Mouse (Mus musculus): Measurements from ENCODE around the gene Limk1. TPM values are rescaled to one million over a fixed set of nuclear protein-coding genes. Genes with fewer than 3 reads are reported as not detected.

The Limk1 gene
- total and polyA plus RNA-seq, 3 experiments: 1.3 to 1.5 (median 1.5) TPM

GRCm38 (mm10) chr5:134613727-134614126, 74.7 kb downstream of the Limk1 start:
- Histone ChIP-seq H3K27me3 (ENCODE audit: insufficient read depth, low read length) (peaks cover 8% of the 10 kb centered on the region; the same call in 1 of the 2 replicates), H3K4me3 (ENCODE audit: low read depth, low read length) (no peak overlapping the region), H3K4me1 (ENCODE audit: insufficient read depth, low read depth, low read length) (peaks cover 19% of the 10 kb centered on the region), H3K36me3 (replicated peaks) (peaks cover 50% of the 10 kb centered on the region), H3K9me3 (replicated peaks) (no peaks in the 10 kb centered on the region)
- DNase-seq (ENCODE audit: low spot score) (no peak), ATAC-seq (ENCODE audit: extremely low read depth, insufficient number of reproducible peaks, low FRiP score, poor library complexity, severe bottlenecking) (no peak)
- TF ChIP-seq TAL1 (conservative IDR thresholded peaks at IDR 0.05; ENCODE audit: low read depth, low read length): no peak
- TF ChIP-seq GATA1 (IDR thresholded peaks at IDR 0.05; ENCODE audit: borderline replicate concordance, low read length): no peak
- no peak for TF ChIP-seq CTCF (IDR thresholded peaks at IDR 0.05; ENCODE audit: low read depth, low read length)
- no peak for TF ChIP-seq GATA2 (IDR thresholded peaks at IDR 0.05; ENCODE audit: borderline replicate concordance, low read depth, low read length)
- no peak for TF ChIP-seq POLR2AphosphoS5 (IDR thresholded peaks at IDR 0.05; ENCODE audit: insufficient replicate concordance, low read depth, low read length)

- ATAC-seq (ENCODE audit: extremely low read depth, insufficient number of reproducible peaks, low FRiP score, poor library complexity, severe bottlenecking) (no peak), DNase-seq (ENCODE audit: low spot score) (no peak)
- peaks cover 13% of the 10 kb centered on the region; the same call in 1 of the 2 replicates for H3K27me3 ChIP-seq (ENCODE audit: insufficient read depth, low read length)
- H3K9me3 ChIP-seq (replicated peaks): no peaks in the 10 kb centered on the region
- H3K4me1 ChIP-seq (ENCODE audit: insufficient read depth, low read depth, low read length): peaks cover 31% of the 10 kb centered on the region
- H3K4me3 ChIP-seq (ENCODE audit: low read depth, low read length): no peak overlapping the region
- peaks cover 33% of the 10 kb centered on the region for H3K36me3 ChIP-seq (replicated peaks)
- no peak for TF ChIP-seq GATA1 (IDR thresholded peaks at IDR 0.05; ENCODE audit: borderline replicate concordance, low read length)
- TF ChIP-seq GATA2 (IDR thresholded peaks at IDR 0.05; ENCODE audit: borderline replicate concordance, low read depth, low read length): no peak
Measured at GRCm38 (mm10) chr5:134611810-134612521, 76.4 kb downstream of the Limk1 start.

- no peak for TF ChIP-seq POLR2AphosphoS5 (IDR thresholded peaks at IDR 0.05; ENCODE audit: insufficient replicate concordance, low read depth, low read length)
- TF ChIP-seq GATA2 (IDR thresholded peaks at IDR 0.05; ENCODE audit: borderline replicate concordance, low read depth, low read length): no peak
- no peak for TF ChIP-seq TAL1 (conservative IDR thresholded peaks at IDR 0.05; ENCODE audit: low read depth, low read length)
- no peak for TF ChIP-seq GATA1 (IDR thresholded peaks at IDR 0.05; ENCODE audit: borderline replicate concordance, low read length)
- no peak for TF ChIP-seq CTCF (IDR thresholded peaks at IDR 0.05; ENCODE audit: low read depth, low read length)
- H3K9me3 ChIP-seq (replicated peaks): no peaks in the 10 kb centered on the region
- H3K4me3 ChIP-seq (ENCODE audit: low read depth, low read length): no peak overlapping the region
- peaks cover 19% of the 10 kb centered on the region for H3K36me3 ChIP-seq (replicated peaks)
- DNase-seq (ENCODE audit: low spot score) (no peak), ATAC-seq (ENCODE audit: extremely low read depth, insufficient number of reproducible peaks, low FRiP score, poor library complexity, severe bottlenecking) (no peak)
- H3K4me1 ChIP-seq (ENCODE audit: insufficient read depth, low read depth, low read length): peaks cover 40% of the 10 kb centered on the region
- peaks cover 18% of the 10 kb centered on the region; the same call in 1 of the 2 replicates for H3K27me3 ChIP-seq (ENCODE audit: insufficient read depth, low read length)
Measured at GRCm38 (mm10) chr5:134609916-134610643, 78.3 kb downstream of the Limk1 start.

DNA sequence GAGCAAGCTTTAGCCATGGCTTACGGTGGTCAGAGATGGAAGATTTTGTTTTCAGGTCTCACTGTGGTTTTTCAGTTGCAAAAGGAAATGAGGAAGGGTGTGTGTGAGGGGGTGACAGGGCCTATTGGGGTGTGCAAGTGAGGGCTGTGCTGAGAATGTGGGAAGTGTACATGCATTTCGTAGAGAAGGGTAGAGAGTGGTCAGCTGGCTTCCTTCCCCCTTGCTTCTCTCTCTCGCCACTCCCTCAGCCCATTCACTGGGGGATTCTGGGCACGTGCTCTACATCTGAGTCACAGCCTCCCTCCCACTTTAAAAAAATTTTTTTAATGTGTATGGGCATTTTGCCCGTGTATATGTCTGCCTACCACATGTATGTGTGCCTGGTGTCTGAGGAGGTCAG, 81.3 kb downstream of the Limk1 start:
- no peak for TF ChIP-seq GATA1 (IDR thresholded peaks at IDR 0.05; ENCODE audit: borderline replicate concordance, low read length)
- no peak for TF ChIP-seq CTCF (IDR thresholded peaks at IDR 0.05; ENCODE audit: low read depth, low read length)
- no peak for TF ChIP-seq TAL1 (conservative IDR thresholded peaks at IDR 0.05; ENCODE audit: low read depth, low read length)
- TF ChIP-seq POLR2AphosphoS5 (IDR thresholded peaks at IDR 0.05; ENCODE audit: insufficient replicate concordance, low read depth, low read length): no peak
- no peak for TF ChIP-seq GATA2 (IDR thresholded peaks at IDR 0.05; ENCODE audit: borderline replicate concordance, low read depth, low read length)
- DNase-seq (ENCODE audit: low spot score) (no peak), ATAC-seq (ENCODE audit: extremely low read depth, insufficient number of reproducible peaks, low FRiP score, poor library complexity, severe bottlenecking) (peak; percentile 69)
- H3K9me3 ChIP-seq (replicated peaks): no peaks in the 10 kb centered on the region
- H3K36me3 ChIP-seq (replicated peaks): peaks cover 2% of the 10 kb centered on the region
- no peak overlapping the region for H3K4me3 ChIP-seq (ENCODE audit: low read depth, low read length)
- peaks cover 34% of the 10 kb centered on the region; the same call in 1 of the 2 replicates for H3K27me3 ChIP-seq (ENCODE audit: insufficient read depth, low read length)
- peaks cover 32% of the 10 kb centered on the region for H3K4me1 ChIP-seq (ENCODE audit: insufficient read depth, low read depth, low read length)

DNA sequence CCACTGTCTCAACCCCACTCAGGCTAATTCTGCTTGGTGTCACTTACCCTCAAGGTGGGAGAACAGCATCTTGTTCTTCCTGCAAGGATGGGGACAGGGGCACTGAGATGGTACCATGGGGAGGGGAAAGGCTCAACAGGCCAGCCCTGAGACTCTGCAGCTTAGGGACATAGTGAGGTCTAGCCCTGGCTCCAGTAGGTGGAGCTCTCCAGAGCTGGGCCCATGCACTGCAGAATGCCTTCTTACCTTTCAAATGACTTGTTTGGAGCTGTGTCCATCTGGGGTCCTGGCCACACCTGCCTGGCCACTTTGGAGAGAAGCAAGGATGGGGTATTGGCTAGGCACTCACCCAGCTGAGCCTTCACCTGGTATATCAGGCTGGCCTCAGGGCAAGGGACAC, 82.1 kb downstream of the Limk1 start:
- TF ChIP-seq GATA2 (IDR thresholded peaks at IDR 0.05; ENCODE audit: borderline replicate concordance, low read depth, low read length) (no peak), CTCF (IDR thresholded peaks at IDR 0.05; ENCODE audit: low read depth, low read length) (no peak), POLR2AphosphoS5 (IDR thresholded peaks at IDR 0.05; ENCODE audit: insufficient replicate concordance, low read depth, low read length) (no peak), TAL1 (conservative IDR thresholded peaks at IDR 0.05; ENCODE audit: low read depth, low read length) (no peak), GATA1 (IDR thresholded peaks at IDR 0.05; ENCODE audit: borderline replicate concordance, low read length) (no peak)
- no peak for ATAC-seq (ENCODE audit: extremely low read depth, insufficient number of reproducible peaks, low FRiP score, poor library complexity, severe bottlenecking)
- peaks cover 34% of the 10 kb centered on the region; the same call in 1 of the 2 replicates for H3K27me3 ChIP-seq (ENCODE audit: insufficient read depth, low read length)
- H3K4me1 ChIP-seq (ENCODE audit: insufficient read depth, low read depth, low read length): peaks cover 28% of the 10 kb centered on the region
- no peaks in the 10 kb centered on the region for H3K9me3 ChIP-seq (replicated peaks)
- no peak overlapping the region for H3K4me3 ChIP-seq (ENCODE audit: low read depth, low read length)
- DNase-seq (ENCODE audit: low spot score): no peak
- H3K36me3 ChIP-seq (replicated peaks): peaks cover 2% of the 10 kb centered on the region

Other genes with a start within 250 kb of the Limk1 start
- not detected in 2 replicates for gene Gtf2ird1, start 231.9 kb downstream of the Limk1 start, total RNA-seq (2014; fragmentation: Nextera tagmentation)
- 1.6 and 2.2 TPM in 2 replicates for gene Gtf2ird1, start 231.9 kb downstream of the Limk1 start, total RNA-seq (2017)
- 1.5 TPM in 2 replicates for gene Gtf2ird1, start 231.9 kb downstream of the Limk1 start, polyA plus RNA-seq (2012)
- 0.53 TPM in 1 of 2 replicates, not detected in the other for gene Clip2, start 136.2 kb downstream of the Limk1 start, total RNA-seq (2014; fragmentation: Nextera tagmentation)
- 0.12 and 0.38 TPM in 2 replicates for gene Clip2, start 136.2 kb downstream of the Limk1 start, total RNA-seq (2017)
- 0.28 and 0.33 TPM in 2 replicates for gene Clip2, start 136.2 kb downstream of the Limk1 start, polyA plus RNA-seq (2012)
- gene Syna, start 128.4 kb downstream of the Limk1 start, total RNA-seq (2014; fragmentation: Nextera tagmentation): not detected in 2 replicates
- 0.11 TPM in 1 of 2 replicates, not detected in the other for gene Syna, start 128.4 kb downstream of the Limk1 start, total RNA-seq (2017)
- not detected in 2 replicates for gene Syna, start 128.4 kb downstream of the Limk1 start, polyA plus RNA-seq (2012)
- gene Rfc2, start 107.2 kb downstream of the Limk1 start, total RNA-seq (2014; fragmentation: Nextera tagmentation): 230 and 241 TPM in 2 replicates
- 259 and 301 TPM in 2 replicates for gene Rfc2, start 107.2 kb downstream of the Limk1 start, total RNA-seq (2017)
- gene Rfc2, start 107.2 kb downstream of the Limk1 start, polyA plus RNA-seq (2012): 72.9 and 85.2 TPM in 2 replicates
- gene Lat2, start 73.6 kb downstream of the Limk1 start, total RNA-seq (2014; fragmentation: Nextera tagmentation): 1.5 TPM in 1 of 2 replicates, not detected in the other
- 12.8 and 15.0 TPM in 2 replicates for gene Lat2, start 73.6 kb downstream of the Limk1 start, total RNA-seq (2017)
- gene Lat2, start 73.6 kb downstream of the Limk1 start, polyA plus RNA-seq (2012): 0.28 TPM in 1 of 2 replicates, not detected in the other
- gene Eif4h, start 49.1 kb downstream of the Limk1 start, total RNA-seq (2014; fragmentation: Nextera tagmentation): 326 and 375 TPM in 2 replicates
- 258 and 290 TPM in 2 replicates for gene Eif4h, start 49.1 kb downstream of the Limk1 start, total RNA-seq (2017)
- 367 TPM in 2 replicates for gene Eif4h, start 49.1 kb downstream of the Limk1 start, polyA plus RNA-seq (2012)
- gene Eln, start 58.7 kb upstream of the Limk1 start, total RNA-seq (2014; fragmentation: Nextera tagmentation): not detected in 2 replicates
- 0.06 and 0.22 TPM in 2 replicates for gene Eln, start 58.7 kb upstream of the Limk1 start, total RNA-seq (2017)
- gene Eln, start 58.7 kb upstream of the Limk1 start, polyA plus RNA-seq (2012): not detected in 2 replicates
- not detected in 2 replicates for gene Tmem270, start 218.1 kb upstream of the Limk1 start, total RNA-seq (2014; fragmentation: Nextera tagmentation)
- not detected in 2 replicates for gene Tmem270, start 218.1 kb upstream of the Limk1 start, total RNA-seq (2017)
- not detected in 2 replicates for gene Tmem270, start 218.1 kb upstream of the Limk1 start, polyA plus RNA-seq (2012)
- gene Cldn13, start 226.9 kb upstream of the Limk1 start, total RNA-seq (2014; fragmentation: Nextera tagmentation): 41.2 TPM in 1 of 2 replicates, not detected in the other
- gene Cldn13, start 226.9 kb upstream of the Limk1 start, total RNA-seq (2017): 1.9 and 2.3 TPM in 2 replicates
- not detected in 2 replicates for gene Cldn13, start 226.9 kb upstream of the Limk1 start, polyA plus RNA-seq (2012)
- 10.3 and 11.7 TPM in 2 replicates for gene Mettl27, start 243.8 kb upstream of the Limk1 start, total RNA-seq (2014; fragmentation: Nextera tagmentation)
- gene Mettl27, start 243.8 kb upstream of the Limk1 start, total RNA-seq (2017): 4.8 and 6.6 TPM in 2 replicates
- 4.6 and 5.6 TPM in 2 replicates for gene Mettl27, start 243.8 kb upstream of the Limk1 start, polyA plus RNA-seq (2012)

Measured in G1E (cell line).